Mouse (Mus musculus): Measurements from ENCODE around the gene Dennd2c.

DNA sequence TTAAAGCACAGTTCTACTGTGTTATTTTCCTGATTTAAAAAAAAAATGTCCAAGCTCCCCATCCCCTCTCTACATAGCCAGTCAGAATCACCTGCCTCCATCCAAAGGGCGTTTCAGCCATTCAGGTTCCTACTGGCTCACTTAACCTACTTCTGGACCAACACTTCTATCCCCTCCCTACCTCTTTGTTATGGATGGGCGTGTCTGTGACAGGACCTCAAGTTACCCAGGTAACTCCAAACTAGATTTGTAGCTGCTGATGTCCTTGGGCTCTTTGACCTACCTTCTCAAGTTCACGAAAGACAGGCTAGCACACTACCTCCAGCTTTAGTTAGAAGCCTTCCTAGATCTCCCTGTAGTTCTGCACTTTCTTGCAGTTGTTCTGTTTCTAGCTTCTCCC lies 16.4 kb upstream of the Dennd2c start:
- TF ChIP-seq CTCF (IDR thresholded peaks at IDR 0.05; ENCODE audit: extremely low read depth, insufficient read length, insufficient replicate concordance, low read depth, low read length) (no peak), POLR2A (IDR thresholded peaks at IDR 0.05; ENCODE audit: low read depth, low read length) (no peak)

Data from small intestine, adult 2 months (tissue).